Mouse (Mus musculus): Measurements from ENCODE around the gene Adgra3.

The Adgra3 gene

DNA sequence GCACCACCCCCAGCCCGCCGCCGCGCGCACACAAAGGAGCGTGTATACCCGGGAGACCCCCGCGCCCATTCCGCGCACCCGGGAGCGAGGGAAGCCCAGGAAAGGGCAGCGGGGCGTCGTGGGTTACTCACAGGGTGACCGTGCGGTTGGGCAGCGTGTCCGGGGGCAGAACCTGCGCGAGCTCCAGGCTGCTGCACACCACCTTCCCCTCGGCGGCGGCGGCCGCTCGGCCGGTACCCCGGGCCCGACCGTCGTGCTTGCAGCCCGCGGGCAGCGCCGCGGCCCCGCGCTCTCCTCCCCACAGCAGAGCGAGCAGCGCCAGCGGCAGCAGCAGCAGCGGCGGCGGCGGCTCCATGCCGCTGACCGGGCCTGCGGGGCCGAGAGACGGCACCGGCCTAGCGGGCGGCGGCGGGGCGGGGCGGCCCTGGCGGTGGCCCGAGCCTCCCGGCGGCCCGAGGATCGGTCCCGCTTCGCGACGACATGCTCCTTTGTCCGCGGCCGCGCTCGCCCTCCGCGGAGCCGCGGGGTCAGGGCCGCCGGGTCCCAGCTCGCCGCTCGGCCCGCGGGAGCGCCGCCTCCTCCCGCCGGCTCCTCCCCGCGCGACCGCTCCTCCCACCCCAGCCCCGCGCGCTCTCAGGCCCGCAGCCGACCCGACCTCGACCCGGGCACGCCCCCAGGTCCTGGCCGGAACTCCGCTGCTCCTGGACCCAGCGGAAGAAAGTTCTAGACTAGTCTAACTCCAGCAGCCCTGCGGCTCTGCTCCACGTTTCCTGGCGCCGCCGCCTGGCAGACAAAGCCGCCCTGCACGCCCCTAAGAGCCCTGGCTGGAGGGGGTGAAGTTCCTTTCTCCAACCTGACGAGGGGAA lies at the start of gene Adgra3:
Gene Adgra3, minus strand, starts transcription at position 586 of the 866 bp plus-strand sequence.
- DNase-seq (ENCODE audit: low spot score in 2 of 2) = no peak

DNA sequence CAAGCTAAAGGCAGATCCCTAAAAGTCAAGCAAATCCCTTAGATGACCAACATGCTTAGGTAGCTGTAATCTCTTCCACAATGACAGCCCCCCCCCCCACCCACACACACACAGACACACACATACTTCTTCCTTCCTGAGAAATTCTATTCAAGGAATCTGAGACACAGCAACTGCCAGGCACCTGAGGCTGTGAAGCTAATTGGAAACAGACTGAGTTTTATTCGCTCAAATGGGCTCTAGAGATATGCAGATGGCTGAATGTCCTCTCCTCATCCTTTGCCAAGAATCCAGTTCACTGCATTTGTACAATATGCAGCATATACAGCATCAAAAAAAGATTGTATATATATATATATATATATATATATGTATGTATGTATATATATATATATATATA lies 24.6 kb upstream of the Adgra3 start:
- DNase-seq (ENCODE audit: low spot score in 2 of 2) = no peak

GRCm38 (mm10) chr5:50074245-50074644 lies 15.4 kb upstream of the Adgra3 start:
- DNase-seq (ENCODE audit: low spot score in 2 of 2) = no peak

DNA sequence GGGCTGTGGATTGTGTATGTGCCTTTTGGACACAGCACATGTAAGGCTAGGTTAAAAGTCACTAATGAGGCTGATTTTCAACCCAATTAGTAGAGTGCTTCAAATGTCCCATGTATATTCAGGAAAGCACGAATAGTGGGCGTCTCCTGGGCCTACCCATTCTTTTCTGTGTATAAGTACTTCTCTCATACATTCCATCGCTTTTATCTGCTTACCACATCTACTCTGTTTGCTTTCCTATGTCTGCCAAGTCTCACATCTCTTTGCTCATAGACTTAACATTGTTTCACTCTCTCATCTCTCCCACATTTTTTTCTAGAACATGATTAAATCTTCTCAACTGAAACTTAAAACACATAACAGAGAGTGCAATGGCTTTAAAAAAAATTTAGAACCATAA lies 5.4 kb upstream of the Adgra3 start:
- no peak for DNase-seq (ENCODE audit: low spot score in 2 of 2)

DNA sequence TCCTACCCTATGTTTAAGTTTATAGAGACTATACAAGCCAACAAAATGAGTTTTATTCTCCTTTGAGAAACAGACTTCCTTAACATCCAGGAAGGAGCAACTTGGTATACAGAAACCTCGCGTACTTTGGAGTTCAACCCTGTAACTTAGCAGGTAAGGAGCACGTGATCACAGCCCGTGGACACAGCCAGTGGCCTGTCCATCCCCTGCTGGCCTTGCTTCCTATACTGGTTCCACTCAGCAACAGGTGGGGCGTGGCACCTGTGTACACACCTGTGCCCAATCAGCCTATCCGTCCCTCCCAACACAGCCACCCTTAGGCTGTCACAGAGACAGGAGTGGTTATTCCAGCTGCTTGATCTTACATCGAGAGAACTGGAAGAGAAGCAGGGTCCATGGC lies 780 bp upstream of the Adgra3 start:
- DNase-seq (ENCODE audit: low spot score in 2 of 2) = no peak

DNA sequence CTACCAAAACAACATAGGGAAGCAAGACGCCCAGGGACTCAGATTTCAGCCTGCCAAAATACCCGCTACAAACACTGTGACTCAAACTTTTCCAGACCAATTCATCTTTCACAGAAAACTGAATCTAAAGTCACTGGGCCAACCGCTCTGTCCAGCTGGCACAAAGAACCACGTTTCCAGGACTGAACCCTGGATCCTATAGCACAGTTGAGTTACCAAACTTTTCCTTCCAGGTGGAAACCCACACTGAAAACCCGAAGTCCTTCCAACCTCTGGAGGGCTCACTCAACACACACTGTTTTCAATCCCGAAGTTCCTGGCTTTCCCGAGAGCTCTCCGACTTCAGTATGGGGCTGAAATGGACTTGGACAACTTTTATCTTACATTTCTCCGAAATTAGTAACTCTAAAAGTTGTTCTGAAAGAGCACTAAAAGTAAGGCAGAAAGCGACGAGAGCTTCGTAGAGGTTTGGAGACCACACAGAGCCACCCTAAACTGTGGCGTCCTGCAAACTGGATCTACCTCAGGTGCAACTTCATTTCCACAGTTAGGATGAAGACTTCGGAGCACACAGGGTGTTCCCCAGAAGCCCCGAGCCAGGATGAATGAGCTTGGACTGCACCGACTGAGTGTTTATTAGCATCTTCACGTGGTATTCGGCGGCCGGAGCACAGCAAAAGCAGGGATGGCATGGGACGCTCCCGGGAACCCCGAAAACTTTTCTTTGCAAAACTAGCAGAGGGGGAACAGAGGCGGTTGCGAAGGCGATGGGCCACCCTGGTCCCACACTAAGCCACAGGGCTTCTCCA lies 990 bp downstream of the Adgra3 start:
- no peak for DNase-seq (ENCODE audit: low spot score in 2 of 2)

DNA sequence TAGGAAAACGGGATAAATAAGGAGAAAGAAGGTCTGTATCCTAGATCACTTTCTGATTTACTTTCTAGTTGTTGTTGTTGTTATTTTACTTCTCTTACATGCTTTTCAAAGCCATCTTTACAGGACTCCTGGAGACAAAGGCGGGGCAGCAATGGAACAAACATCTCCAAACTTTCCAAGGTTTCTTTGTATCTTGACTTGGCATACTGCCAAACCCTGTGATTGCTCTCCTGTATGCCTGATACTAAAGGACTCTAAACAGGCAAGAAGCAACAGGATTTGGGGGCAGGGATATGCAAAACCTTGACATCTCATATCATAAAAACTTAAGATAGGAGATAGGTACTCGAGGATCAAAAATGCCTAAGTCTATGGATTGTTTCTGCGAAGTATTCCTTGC lies 6.3 kb downstream of the Adgra3 start:
- no peak for DNase-seq (ENCODE audit: low spot score in 2 of 2)

- no peak for DNase-seq (ENCODE audit: low spot score in 2 of 2)
Observed at GRCm38 (mm10) chr5:50050668-50051425, 8.0 kb downstream of the Adgra3 start.

DNA sequence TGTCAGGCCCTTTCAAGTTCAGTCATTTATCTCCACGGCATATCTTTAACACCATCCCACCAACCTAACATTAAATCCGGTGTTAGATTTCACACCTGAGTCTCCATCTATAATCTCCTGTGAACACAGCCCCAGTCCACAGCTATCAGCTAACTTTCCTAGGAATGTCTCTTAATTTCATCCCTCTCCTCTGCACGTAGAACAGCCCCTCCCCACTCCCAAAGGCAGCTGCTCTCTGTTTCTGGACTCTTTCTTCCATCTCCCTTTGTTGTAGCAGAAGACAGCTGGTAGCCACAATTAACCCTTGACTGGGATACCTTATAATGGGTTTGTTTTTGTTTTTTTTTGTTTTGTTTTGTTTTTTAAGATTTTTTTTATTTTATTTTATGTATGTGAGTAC lies 8.8 kb downstream of the Adgra3 start:
- no peak for DNase-seq (ENCODE audit: low spot score in 2 of 2)

DNA sequence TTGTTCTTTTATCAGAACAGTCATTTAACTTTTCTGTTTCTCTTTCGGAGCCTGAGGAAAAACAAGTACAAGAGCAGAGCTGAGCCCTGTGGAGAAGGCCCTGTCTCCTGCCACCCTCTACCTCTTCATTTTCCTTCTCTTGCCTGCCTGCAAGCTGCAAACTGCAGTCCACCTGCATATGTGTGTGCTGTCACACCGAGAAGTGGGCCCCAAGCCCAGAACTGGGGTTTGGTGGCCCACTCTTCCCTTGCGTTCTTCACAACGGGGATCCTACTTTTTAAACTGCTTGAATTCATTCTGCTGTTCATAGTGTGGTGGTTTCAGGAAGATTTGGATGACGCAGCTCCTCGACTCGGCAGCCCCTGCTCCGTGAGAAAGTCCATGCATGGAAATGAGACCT lies 9.3 kb downstream of the Adgra3 start:
- DNase-seq (ENCODE audit: low spot score in 2 of 2) = no peak

DNA sequence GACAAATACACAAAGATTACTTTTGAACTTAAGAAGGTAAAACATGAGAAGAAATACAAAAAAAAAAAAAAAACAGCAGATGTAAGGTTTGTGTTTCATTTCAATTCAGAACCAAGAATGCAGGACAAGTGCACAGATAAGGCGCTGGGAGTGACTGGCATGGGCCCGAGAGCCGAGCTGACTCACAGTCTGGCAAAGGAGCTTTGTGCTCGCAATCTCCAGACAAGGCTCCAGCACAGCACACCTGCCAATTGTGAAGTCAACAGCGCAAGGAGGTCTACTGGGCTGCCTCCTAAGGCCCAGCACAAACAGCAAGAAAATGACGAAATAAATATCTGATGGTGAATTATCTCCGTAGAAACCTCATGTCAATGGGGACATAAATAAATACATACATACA lies 9.8 kb downstream of the Adgra3 start:
- DNase-seq (ENCODE audit: low spot score in 2 of 2) = no peak

GRCm38 (mm10) chr5:50048271-50048851 lies 10.4 kb downstream of the Adgra3 start:
- no peak for DNase-seq (ENCODE audit: low spot score in 2 of 2)

- no peak for DNase-seq (ENCODE audit: low spot score in 2 of 2)
Observed at GRCm38 (mm10) chr5:50045180-50045579, 13.6 kb downstream of the Adgra3 start.

DNA sequence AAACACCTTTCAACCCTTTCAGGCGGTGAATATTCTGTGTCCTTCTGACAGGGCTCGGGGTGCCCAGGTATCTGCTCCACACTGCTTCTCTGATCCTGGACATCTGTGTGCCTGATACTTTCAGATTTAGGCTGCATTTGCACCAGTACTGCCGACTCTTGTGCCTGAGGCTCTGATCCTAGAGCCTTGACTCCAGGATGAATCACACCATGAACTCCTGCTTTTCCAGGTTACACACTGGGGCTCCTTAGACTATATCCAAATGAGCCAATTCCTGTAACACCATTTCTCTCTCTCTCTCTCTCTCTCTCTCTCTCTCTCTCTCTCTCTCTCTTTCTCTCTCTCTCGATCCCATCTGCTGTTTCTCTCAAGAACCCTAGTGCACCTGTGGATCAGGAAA lies 15.1 kb downstream of the Adgra3 start:
- no peak for DNase-seq (ENCODE audit: low spot score in 2 of 2)

- DNase-seq (ENCODE audit: low spot score in 2 of 2) = no peak
Observed at GRCm38 (mm10) chr5:50042274-50042943, 16.4 kb downstream of the Adgra3 start.

DNA sequence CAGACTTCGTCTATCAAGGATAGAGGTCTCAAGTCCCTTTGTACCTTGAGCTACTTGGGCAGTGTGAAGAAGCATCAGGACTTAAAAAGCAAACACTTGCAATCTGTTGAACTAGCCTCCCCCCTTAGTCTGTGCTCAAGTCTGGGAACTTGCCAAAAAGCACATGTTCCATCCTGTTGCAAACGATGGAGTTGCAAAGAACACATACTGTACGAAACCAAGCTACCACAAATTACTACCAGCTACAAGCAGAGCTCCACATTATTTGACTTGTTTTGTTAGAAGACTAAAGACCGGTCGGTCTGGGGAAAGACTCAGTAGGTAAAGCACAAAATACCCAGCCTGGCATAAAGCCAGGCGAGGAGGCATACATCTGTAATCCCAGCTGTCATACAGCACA lies 19.3 kb downstream of the Adgra3 start:
- DNase-seq (ENCODE audit: low spot score in 2 of 2) = no peak

DNA sequence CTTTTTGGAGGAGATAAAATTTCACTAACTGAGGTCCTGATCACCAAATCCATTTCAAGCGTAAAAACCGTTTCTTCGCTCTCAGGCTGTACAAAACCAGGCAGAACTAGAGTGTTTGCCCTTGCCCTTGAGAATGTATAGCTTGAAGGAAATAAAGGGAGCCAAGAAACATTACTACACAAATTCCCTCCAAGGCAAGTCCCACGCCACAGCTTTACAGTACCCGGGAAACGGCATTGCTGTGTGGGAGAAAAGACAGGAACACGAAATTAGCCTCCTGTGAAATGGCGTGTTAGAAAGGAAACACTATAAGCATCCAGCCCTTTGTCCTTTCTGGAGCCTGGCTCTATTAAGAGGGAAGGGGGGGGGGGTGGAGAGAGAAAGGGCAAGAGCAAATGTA lies 21.1 kb downstream of the Adgra3 start:
- DNase-seq (ENCODE audit: low spot score in 2 of 2) = no peak

GRCm38 (mm10) chr5:50034900-50035514 lies 23.8 kb downstream of the Adgra3 start:
- no peak for DNase-seq (ENCODE audit: low spot score in 2 of 2)

GRCm38 (mm10) chr5:50034231-50034630 lies 24.6 kb downstream of the Adgra3 start:
- no peak for DNase-seq (ENCODE audit: low spot score in 2 of 2)

- DNase-seq (ENCODE audit: low spot score in 2 of 2) = no peak
Observed at GRCm38 (mm10) chr5:50033660-50034059, 25.1 kb downstream of the Adgra3 start.

GRCm38 (mm10) chr5:50032332-50032731 lies 26.5 kb downstream of the Adgra3 start:
- no peak for DNase-seq (ENCODE audit: low spot score in 2 of 2)

Measured in right cerebral cortex, postnatal 36 days (tissue).